Mouse (Mus musculus) embryonic fibroblast, embryonic 13.5 days (primary cell): ENCODE data around the gene Cd302.

Experiments
- CTCF ChIP-seq: IDR thresholded peaks from 2 replicates; pipeline ENCODE4 v1.5.1; 2011; ENCODE audit warnings: mild to moderate bottlenecking, control low read depth, low read length, moderate library complexity, borderline replicate concordance; ENCODE audit not compliant: insufficient read depth
- POLR2A ChIP-seq: IDR thresholded peaks from 2 replicates; pipeline ENCODE4 v1.6.1; 2011; ENCODE audit warnings: low read depth, mild to moderate bottlenecking, control low read depth, low read length, moderate library complexity

DNA sequence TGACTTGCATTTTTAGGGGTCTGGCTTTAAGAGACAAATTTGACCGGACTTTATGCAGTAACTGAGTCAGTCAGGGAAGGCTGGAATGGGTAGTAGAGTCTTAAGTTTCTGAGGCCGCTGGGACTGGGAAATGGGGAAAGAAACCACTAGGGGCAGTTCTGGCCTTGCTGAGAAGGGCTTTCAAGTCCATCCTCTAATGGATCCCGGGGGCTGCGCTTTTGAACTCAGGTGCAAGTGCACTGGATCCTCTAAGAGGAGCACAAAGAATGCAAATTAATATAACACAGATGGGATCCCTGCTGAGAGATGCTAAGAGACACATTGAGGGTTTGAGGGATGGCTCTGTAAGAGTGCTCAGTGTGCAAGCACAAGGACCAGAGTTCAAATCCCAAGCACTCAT, 7.1 kb upstream of the Cd302 start:
- TF ChIP-seq CTCF (no peak), POLR2A (no peak)
